Mouse (Mus musculus) erythroblast, embryonic 14.5 days (primary cell): Measurements from ENCODE around the gene Arap2.

Experiments
- GATA1 ChIP-seq: IDR thresholded peaks from 2 replicates; pipeline ENCODE4 v1.6.1; 2012; ENCODE audit warnings: low read length, inconsistent platforms, mixed read lengths
- TAL1 ChIP-seq: IDR thresholded peaks from 3 replicates; pipeline ENCODE4 v1.6.1; 2012; ENCODE audit warnings: low read length, inconsistent platforms, mixed read lengths

DNA sequence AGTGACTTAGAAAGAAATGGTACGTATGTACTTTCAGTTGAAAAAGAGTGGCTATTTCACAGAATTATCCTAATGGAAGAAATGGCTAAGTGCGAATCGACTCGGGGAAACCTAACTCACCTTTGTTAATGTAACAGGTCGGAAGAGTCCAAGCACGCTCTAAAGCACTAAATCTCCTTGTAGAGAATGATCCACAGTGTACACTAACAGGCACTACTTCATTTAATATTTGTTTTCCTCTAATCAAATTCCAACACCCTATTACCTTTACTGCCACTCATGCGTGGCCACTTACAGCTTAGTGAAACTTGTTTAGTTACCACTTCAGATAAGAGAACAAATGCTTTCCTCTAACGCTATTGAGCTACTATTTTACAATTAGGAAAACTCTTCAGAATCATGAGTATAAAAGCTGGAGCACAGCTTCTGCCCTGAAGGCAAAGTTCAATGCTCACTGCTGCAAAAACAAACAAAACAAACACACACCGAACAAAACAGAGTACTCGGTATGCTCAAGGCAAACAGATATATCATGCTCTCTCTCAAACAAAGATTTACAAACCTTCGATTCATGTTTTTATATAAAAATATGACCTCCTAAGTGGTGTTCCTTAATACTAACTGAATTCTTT is 143.0 kb downstream of the Arap2 start:
- TF ChIP-seq TAL1 = no peak
- no peak for TF ChIP-seq GATA1
